Mouse (Mus musculus): ENCODE data around the gene Tex45.

DNA sequence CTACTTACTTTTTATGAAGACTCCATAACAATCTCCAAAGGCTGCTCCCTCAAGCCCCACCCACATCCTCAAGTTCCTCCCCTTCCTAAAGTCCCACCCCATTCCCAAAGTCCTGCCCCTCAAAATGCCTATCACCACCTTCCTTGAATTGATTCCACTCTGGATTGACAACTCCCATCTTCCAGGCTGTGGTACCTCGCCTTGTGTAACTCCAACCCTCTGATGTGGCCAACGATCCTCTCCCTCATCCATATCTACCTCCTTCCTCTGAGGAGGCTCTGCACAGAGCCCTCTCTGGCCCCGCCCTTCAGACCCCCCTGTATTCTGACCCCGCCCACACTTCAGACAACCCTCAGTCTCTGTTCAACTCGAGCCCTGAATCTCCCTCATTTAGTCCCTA lies 14.5 kb downstream of the Tex45 start:
- no peak for TF ChIP-seq E2F4 (IDR thresholded peaks at IDR 0.05; ENCODE audit: insufficient replicate concordance, low read depth, low read length)
- TF ChIP-seq RAD21 (IDR thresholded peaks at IDR 0.05; ENCODE audit: low read depth, low read length): no peak
- TF ChIP-seq HCFC1 (IDR thresholded peaks at IDR 0.05; ENCODE audit: low read depth, low read length): no peak
- no peak for TF ChIP-seq CTCF (conservative IDR thresholded peaks at IDR 0.05 in 1 of 2, IDR thresholded peaks at IDR 0.05 in 1 of 2; ENCODE audit: low read depth in 2 of 2, low read length in 2 of 2)
